Mouse (Mus musculus) MN1 (cell line): ENCODE data around the gene Wfdc5.
A peak's percentile ranks its signal among the peaks of the same experiment; 100 is the strongest.

ENCODE experiments used
- DNase-seq: peaks from one replicate; pipeline ENCODE4 v3.0.0-alpha.2; 2016; ENCODE audit warnings: low spot score

Wfdc5 gene

DNA sequence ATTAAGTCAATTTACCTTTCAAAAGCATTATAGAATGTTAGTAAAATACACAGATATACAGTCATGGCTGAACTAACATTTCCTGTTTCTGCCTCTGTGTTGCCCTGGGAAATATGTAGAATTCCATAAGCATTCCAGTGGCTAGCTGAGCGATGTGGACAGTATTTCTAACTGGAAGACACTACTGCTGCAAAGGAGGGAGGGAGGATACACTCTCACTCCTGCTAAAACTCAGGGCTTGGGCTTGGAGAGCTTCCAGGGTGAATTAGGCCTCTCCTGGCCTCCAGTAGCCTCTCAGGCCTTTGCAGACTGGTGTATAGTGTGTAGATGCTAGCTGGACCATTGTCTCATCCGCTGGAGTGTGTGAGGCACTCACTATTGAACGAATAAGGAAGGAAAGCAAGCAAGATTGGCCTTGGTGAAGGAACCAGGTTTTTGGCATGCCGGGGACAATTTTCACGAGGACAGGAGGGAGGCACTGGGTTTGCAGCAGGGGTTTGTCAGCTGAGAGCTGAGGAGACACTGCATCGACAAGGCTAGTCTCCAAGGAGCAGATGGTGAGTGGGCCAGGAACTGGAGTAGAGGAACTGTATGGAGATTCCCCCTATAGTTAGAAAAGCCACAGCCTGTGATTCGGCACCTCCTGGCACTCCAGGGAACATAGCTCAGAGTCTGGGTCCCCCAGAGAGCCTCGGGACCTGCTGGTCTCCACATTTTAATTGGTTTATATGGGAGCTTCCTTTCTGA lies 7.7 kb downstream of the Wfdc5 start:
- DNase-seq = no peak

DNA sequence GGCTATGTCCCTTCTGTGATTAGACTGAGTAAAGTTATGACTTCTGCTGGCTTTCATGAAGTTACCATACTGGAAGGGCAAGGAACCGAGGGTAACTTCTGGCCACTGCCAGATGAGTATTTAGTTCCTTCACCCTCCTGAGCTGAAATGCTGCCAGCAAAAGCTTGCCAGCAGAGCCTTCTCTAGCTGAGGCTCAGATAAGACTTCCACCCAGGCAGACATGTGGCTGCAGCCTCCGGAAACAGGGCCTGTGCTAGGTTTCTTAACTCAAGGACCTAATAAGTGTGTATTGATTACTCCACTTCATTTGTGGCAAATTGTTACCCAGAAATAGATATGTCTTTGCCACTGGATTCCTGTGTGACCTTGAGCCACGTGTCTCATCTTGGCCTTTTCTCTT lies 9.1 kb downstream of the Wfdc5 start:
- no peak for DNase-seq

- no peak for DNase-seq
Observed at GRCm38 (mm10) chr2:164170902-164171301, 11.6 kb downstream of the Wfdc5 start, which contains the start of gene Kcns1. Gene Kcns1, minus strand, starts transcription at chr2:164171113.

DNA sequence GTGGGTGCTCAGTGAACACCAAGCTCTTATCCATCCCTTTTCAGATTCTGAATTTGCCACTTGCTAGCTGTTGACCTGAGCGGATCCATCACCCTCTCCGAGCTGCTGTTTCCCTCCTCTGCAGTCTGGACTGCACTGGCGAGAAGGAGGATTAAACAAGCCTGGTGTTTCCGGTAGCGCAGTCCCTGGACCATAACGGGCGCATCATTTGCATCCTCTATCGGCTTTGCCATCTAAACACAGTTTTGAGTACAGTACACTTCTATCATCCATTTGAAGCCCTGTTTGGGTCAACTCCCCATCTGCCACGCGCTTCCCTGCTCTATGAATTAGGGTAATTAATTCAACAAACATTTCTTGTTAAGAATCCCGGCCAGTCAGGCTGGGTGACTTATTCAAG lies 12.2 kb downstream of the Wfdc5 start:
- no peak for DNase-seq

- no peak for DNase-seq
Observed at GRCm38 (mm10) chr2:164168571-164168946, 14.0 kb downstream of the Wfdc5 start.

DNA sequence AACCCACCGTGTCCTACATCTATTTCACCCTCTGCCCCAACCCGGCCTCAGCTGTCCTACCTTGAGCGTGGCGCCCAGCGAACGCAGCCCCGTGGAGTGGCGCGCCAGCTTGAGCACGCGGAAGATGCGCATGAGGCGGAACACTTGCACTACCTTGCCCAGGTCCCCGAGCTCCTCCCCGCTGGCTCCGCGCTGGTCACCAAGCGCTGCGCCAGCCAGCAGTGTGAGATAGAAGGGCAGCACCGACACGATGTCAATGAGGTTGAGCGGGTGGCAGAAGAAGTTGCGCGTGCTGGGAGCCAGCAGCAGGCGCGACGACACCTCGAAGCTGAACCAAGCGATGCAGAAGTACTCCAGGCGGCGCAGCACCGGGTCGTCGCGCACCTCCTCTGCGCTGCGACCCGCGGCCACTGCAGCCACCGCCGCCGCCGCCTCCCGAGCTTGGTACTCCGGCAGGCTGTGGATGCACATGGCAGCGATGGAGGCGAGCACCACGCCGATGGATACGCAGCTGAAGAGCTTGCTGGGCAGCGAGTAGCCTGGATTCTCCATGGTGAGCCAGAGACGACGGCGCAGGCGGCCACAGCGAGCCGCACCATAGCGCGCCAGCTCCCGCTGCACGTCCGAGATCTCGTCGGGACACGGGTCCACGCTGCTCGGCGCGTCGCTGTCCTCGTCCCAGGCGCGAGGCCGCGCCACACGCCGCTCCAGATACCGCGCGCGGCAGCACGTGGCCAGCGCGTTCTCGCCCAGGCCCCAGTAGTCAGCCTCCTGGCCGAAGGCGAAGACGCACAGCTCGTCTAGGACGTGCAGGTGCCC lies 14.6 kb downstream of the Wfdc5 start:
- no peak for DNase-seq

- no peak for DNase-seq
Observed at GRCm38 (mm10) chr2:164164941-164165340, 17.6 kb downstream of the Wfdc5 start.

DNA sequence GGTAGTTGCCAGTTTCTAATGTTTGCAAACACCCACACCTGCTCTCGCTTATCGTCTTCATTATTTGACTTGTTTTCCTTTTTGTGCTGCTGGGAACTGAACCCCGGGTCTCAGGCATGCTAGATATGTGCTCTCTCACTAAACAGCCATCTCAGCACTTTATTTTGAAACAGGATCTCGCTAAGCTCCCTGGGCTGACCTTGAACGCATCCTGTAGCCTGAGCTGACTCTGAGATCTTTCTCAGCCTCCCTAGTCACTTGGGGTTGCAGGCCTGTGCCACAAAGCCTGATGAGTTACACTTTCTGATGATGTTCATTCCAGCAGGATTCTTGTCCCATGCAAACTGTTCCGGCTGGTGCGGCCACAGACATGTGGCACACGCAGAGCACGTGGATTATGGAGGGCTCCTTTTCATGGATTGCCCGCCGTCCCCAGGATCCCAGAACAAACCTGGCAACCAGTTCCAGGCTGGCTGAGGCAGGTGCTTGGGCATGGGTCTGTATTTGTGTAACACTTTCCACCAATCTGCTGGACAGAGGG lies 21.0 kb downstream of the Wfdc5 start:
- no peak for DNase-seq

DNA sequence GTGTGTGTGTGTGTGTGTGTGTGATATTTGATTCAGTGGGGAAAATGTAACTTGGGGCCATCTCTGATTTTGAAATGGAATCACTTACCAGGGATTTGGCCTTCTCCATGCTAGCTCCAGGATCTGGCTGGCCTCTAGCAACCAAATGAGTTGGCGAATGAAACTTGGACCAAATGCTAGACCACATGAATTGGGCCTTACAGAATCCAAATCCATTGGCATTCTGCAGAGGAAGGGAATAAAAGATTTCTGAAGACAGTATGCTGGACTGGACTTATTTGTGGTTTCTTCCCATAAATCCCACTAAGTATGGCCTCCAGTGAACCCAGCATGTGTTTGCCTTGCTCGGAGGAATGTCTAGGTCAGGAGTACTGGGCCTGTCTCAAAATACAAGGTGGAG lies 23.7 kb downstream of the Wfdc5 start:
- DNase-seq = no peak

- DNase-seq = no peak
Observed at GRCm38 (mm10) chr2:164156158-164156557, 26.4 kb downstream of the Wfdc5 start.

GRCm38 (mm10) chr2:164154007-164154406 lies 28.5 kb downstream of the Wfdc5 start:
- DNase-seq = no peak

DNA sequence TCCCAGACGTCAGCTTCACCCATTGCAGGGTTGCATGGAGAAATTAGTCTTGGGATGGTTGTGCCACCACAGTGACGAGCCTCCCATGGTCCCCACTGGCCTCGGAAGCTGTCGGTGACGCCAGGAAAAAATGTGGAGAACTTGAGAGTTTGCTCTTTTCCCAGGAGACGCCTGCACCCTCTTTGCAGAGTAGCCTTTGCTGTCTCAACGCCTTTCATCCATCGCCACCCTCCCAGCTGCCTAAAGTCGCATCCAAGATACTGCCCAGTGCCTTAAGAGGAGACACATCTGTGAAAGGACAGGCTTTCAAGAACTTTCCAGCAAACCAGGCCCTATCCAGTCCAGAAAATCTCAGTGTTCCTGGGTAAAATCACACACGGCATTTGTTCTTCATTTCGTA lies 30.2 kb downstream of the Wfdc5 start:
- no peak for DNase-seq

DNA sequence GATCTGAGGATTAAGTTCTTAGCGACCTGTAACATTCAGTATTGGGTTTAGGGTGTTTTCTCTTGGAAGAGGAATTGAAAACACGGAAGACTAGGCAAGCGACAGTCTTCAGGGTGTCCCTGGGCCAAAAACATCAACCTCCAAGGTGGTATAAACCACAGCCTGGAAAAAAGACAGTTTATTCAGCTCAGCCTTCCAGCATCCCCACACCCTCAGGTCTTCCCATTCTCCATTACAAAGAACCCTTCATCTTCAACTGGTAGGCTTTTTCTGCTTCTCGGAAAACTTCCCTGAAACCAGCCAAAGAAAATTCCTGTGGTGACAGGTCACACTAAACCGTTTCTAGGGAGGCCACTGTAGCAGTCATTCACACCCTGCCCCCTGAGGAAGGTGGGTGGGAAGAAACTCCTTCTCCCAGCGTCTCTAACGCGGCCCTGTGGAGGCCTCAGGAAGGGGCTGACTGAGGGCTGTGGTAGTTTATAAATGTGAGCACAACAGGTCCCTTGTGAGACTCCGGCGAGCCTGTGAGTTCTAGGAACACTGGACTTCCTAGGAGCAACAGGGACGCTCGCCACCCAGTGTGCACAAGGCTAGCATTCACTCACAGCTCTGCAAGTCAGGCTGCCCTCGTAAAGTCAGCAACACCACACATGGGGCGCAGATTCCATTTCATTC lies 32.3 kb downstream of the Wfdc5 start:
- DNase-seq = no peak

DNA sequence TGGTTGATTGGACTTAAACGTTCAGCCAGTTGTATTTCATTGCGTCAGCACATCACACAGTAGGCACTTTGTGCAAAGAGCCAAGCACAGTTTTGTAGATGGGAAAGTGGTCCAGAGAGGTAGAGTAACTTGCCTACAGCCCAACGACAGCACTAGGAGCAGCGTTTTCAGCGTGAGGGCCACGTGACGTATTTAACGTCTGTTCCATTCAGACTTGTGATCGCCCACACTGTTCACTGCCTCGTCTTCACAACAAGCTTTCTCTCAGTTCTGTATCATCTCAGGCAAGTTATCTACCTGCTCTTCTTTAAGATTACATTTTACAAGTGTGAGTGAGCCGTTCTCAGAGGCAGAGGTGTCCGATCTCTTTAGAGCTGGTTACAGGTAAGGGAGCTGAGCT lies 36.0 kb downstream of the Wfdc5 start:
- no peak for DNase-seq

- no peak for DNase-seq
Observed at GRCm38 (mm10) chr2:164144541-164144940, 38.0 kb downstream of the Wfdc5 start.

GRCm38 (mm10) chr2:164144025-164144424 lies 38.5 kb downstream of the Wfdc5 start:
- no peak for DNase-seq

DNA sequence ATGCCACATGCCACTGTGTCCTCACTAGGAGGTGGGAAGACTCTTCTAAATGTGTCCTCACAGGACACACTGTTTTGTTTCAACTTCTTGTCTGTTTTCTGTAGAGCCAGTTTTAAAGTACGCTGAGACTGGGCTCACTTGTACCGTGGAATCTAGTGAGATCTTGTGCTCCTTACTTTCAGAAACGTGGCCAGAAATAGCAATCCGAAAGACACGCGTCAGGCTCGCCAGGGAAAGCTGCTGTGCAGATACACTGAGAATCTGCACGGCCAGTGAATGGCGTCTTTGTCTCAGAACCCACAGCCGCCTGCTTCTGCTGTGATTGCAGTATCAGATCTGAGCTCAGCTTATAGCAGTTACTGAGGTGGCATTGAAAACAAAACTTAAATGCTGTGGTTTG lies 40.5 kb downstream of the Wfdc5 start:
- no peak for DNase-seq

GRCm38 (mm10) chr2:164137754-164138153 lies 44.8 kb downstream of the Wfdc5 start:
- DNase-seq = no peak

DNA sequence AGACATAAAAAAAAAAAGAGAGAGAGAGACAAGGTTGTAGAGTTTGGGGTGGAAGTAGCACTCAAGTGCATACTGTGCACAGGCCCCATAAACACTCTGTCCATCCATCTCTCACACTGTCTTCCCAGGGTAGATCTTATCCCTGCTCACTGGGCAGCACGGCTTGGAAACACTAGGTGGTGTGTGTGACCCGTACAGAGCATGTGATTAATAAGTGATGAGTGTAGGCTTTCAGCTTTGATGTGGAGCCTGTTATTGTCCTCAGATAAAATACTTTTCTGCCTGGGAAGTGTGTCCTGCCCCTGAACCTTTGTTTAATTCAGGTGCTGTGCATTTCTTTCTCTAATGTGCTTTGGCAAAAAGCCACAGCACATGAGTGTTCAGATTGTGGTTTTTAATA lies 46.1 kb downstream of the Wfdc5 start:
- no peak for DNase-seq

DNA sequence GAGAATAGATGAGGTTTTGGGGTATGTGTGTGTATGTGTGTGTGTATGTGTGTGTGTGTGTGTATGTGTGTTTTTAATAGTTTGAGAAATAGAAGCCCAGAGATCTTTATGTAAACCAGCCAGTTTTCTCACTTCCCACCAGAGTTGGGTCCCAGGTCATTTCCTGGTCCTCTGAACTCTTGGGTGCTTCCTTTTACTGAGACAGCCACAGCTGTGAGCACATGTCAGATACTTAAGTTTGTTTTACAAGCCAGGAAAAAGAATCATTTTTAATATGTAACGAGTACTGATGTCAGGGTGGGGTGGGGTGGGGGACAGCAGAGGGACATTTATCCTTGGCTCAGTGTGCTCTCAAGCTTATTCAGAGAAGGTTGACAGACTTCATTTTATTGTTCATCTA lies 47.2 kb downstream of the Wfdc5 start:
- DNase-seq = no peak

GRCm38 (mm10) chr2:164134563-164134962 lies 48.0 kb downstream of the Wfdc5 start:
- DNase-seq = peak; percentile 35

GRCm38 (mm10) chr2:164131586-164131985 lies 51.0 kb downstream of the Wfdc5 start:
- DNase-seq = no peak
